Mouse (Mus musculus): ENCODE results near the gene Zfp74.

DNA sequence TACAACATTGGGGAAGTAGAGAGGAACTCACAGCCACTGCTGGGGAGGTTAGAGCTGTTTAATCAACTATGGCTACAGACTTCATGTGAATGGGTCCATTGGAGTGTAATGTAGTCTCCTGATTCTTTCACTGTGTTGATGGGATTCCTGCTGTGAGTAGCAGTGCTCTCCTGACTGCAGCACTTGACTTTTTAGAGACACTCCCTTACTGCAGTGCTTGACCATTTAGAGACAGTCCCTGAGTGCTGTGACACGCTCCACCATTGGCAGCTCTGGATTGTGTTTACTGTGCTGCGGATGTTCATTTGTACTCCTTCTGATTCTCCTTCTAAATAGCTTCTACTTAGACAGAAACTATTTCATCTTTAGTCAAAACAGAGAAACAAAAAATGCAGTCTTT is 11.1 kb downstream of the Zfp74 start:
- TF ChIP-seq GATA1 (IDR thresholded peaks at IDR 0.05; ENCODE audit: borderline replicate concordance, low read length) (no peak), FLI1 (IDR thresholded peaks at IDR 0.05; ENCODE audit: low read length) (no peak)

Measured in megakaryocyte, embryonic 14.5 days (primary cell).